Mouse (Mus musculus) thymus, adult 2 months (tissue): ENCODE results near the gene Uxs1.

ENCODE experiments used
- CTCF ChIP-seq: fragments of 200-500 bp; IDR thresholded peaks from 2 replicates; pipeline ENCODE4 v1.5.1; 2012; ENCODE audit warnings: mild to moderate bottlenecking, control low read depth, low read length, moderate library complexity, borderline replicate concordance; ENCODE audit not compliant: control insufficient read depth, poor library complexity, insufficient read depth; ENCODE audit errors: extremely low read depth
- POLR2A ChIP-seq: fragments of 200-500 bp; IDR thresholded peaks from 2 replicates; pipeline ENCODE4 v1.6.1; 2012; ENCODE audit warnings: mild to moderate bottlenecking, low read length, control low read depth, moderate library complexity; ENCODE audit not compliant: control insufficient read depth, poor library complexity, insufficient read depth; ENCODE audit errors: extremely low read depth

DNA sequence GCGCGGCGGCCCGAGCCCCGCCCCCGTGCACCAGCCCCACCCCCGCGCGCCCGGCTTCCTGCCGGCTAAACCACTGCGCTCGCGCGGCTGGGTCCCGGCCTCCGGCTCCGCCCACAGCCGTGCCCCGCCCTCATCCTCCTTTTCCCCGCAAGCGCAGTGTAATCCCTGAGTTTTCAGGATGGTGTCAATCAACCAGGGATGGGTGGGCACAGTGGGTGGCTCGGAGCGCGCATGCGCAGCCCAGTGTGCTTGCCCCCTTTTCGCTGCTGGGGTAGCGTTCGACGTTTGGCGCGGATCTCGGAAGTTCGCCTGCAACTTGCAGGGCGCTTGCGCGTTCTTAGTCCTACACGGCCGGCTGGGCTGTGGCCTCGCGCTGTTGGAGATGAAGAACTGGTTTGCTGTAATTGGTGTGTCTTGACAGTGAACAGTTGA is at the start of gene Uxs1:
- TF ChIP-seq CTCF (0 out of 2 replicates have a peak, but pooled peaks have one; percentile 45), POLR2A (peak; percentile 86)
